Mouse (Mus musculus) cerebellum, adult 2 months (tissue): Measurements from ENCODE around the gene Fry.

ENCODE experiments used
- CTCF ChIP-seq: fragments of 200-500 bp; IDR thresholded peaks from 2 replicates; pipeline ENCODE4 v1.5.1; 2011; ENCODE audit warnings: low read depth, mild to moderate bottlenecking, control low read depth, low read length, moderate library complexity, borderline replicate concordance; ENCODE audit not compliant: insufficient read depth
- POLR2A ChIP-seq: fragments of 200-500 bp; IDR thresholded peaks from 2 replicates; pipeline ENCODE4 v1.6.1; 2011; ENCODE audit warnings: low read length, control low read depth, borderline replicate concordance; ENCODE audit not compliant: insufficient read depth

DNA sequence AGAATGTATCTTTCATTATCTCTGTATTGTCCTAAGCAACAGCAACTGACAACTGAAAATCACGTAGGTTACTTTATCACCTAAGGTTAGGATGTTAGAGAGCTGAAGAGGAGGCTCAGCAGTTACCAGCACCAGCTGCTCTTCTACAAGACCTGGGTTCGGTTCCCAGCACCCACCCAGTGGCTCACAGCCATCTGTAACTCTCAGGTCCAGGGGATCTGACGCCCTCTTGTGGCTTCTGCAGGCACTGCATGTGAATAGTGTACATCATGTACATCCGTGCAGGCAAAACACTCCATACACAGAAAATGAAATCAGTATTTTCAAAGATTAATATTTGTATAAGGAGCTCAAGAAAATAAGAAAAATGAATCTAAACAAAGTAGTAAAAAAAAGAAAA lies 341.4 kb downstream of the Fry start:
- peak; percentile 52; the same call in 1 of the 2 replicates for TF ChIP-seq CTCF
- no peak for TF ChIP-seq POLR2A
